Comparison of ENCODE assay signal across 8 mouse cellular contexts in genomic region chr5:109751391-109752071, GRCm38 (mm10). TPM values are rescaled to one million over a fixed set of nuclear protein-coding genes. Genes with fewer than 3 reads are reported as not detected.
A peak's percentile ranks its signal among the peaks of the same experiment; 100 is the strongest.
DNase-seq lines count a peak whose midpoint lies in the region; ATAC-seq lines count a peak whose summit lies in the region.
"Not testable (repeated sequence)": the region's sequence is repeated elsewhere in the genome, so short reads cannot be mapped to it uniquely, and the experiment has no call there.

TSS of gene 4930522L14Rik (minus strand) at chr5:109751886.

- not testable (repeated sequence) for H3K9me3 ChIP-seq in intestine, embryonic 15.5 days

- H3K4me1 ChIP-seq in intestine, embryonic 15.5 days (replicated peaks), result not testable (repeated sequence)

- intact Hi-C loops in gastrocnemius, postnatal 14 days (cut with DNase I; ENCODE audit: low total_unique reads); left cerebral cortex, postnatal 14 days (cut with DNase I): not testable (repeated sequence)

- peak within 1 kb of the TSS; percentile 54 for H3K9ac ChIP-seq in intestine, embryonic 15.5 days

- ATAC-seq in intestine, embryonic 15.5 days, result peak; percentile 96
- peak; percentile 100 for ATAC-seq in megakaryocyte-erythroid progenitor cell, adult 5-6 weeks (replicated peaks; ENCODE audit: low FRiP score, low TSS enrichment, poor library complexity, severe bottlenecking)

- not testable (repeated sequence) for H3K27me3 ChIP-seq in intestine, embryonic 15.5 days (replicated peaks)

- WGBS in intestine, embryonic 15.5 days, result under 1% methylated on average over 25 of the region's 25 CpGs

- not testable (repeated sequence) for H3K36me3 ChIP-seq in intestine, embryonic 15.5 days

- peak; percentile 85 to 95 for DNase-seq in adrenal gland, adult (ENCODE audit: inconsistent age in 2 of 2, low spot score in 1 of 2)
- DNase-seq in embryo, embryonic 11 days, result peak; percentile 43
- DNase-seq in gastrocnemius, postnatal 14 days, result peak; percentile 46
- DNase-seq in left cerebral cortex, postnatal 14 days (ENCODE audit: low spot score in 2 of 2), result peak; percentile 25 to 46
- peak; percentile 41 to 56 for DNase-seq in right cerebral cortex, postnatal 36 days (ENCODE audit: low spot score in 2 of 2)
- peak; percentile 70 for DNase-seq in yolk sac, embryonic 10.5 days (ENCODE audit: low spot score)

- peak within 1 kb of the TSS; percentile 57 for H3K4me2 ChIP-seq in intestine, embryonic 15.5 days (replicated peaks)

- peak within 1 kb of the TSS; percentile 56; the same call in 1 of the 2 replicates for H3K27ac ChIP-seq in intestine, embryonic 15.5 days

- peak within 1 kb of the TSS; percentile 58 for H3K4me3 ChIP-seq in intestine, embryonic 15.5 days (replicated peaks)

RNA-seq across cellular contexts. Expression of gene 4930522L14Rik, which starts in this region (rescaled TPM):
- 1 to 10 TPM; 1.8 to 2.4 TPM for total RNA-seq in gastrocnemius, postnatal 14 days (2021)
- polyA plus RNA-seq in intestine, embryonic 15.5 days (2015; fragmentation: Nextera tagmentation; extraction: Ambion mirVana), result 11.1 and 13.2 TPM in 2 replicates
- 1 to 10 TPM; 1.9 to 2.1 TPM for total RNA-seq in left cerebral cortex, postnatal 14 days (2021)
- 6.2 and 10.1 TPM in 2 replicates for total RNA-seq in megakaryocyte-erythroid progenitor cell, adult 5-6 weeks (2014; fragmentation: Nextera tagmentation)
- 13.4 and 20.9 TPM in 2 replicates for total RNA-seq in megakaryocyte-erythroid progenitor cell, adult 5-6 weeks (2017)

Comparison
In these comparisons a context has a peak if more than half of its experiments do, and no peak if none do; other contexts are left out.
1. Peak in every context shown above with its lines: DNase-seq, ATAC-seq, H3K4me3 ChIP-seq and H3K27ac ChIP-seq.
2. DNase-seq: peak in every context shown above with its lines; median percentile 90 in adrenal gland, adult; 70 in yolk sac, embryonic 10.5 days; 48 in right cerebral cortex, postnatal 36 days; 46 in gastrocnemius, postnatal 14 days; 43 in embryo, embryonic 11 days; 36 in left cerebral cortex, postnatal 14 days.